Mouse (Mus musculus) lung, postnatal 14 days (tissue): ENCODE results near the gene Cmtm5.
"Not testable (repeated sequence)": the region's sequence is repeated elsewhere in the genome, so short reads cannot be mapped to it uniquely, and the experiment has no call there.

ENCODE experiments used
- DNase-seq: peaks from one replicate; pipeline ENCODE4 v3.0.0; 2021

The Cmtm5 gene

DNA sequence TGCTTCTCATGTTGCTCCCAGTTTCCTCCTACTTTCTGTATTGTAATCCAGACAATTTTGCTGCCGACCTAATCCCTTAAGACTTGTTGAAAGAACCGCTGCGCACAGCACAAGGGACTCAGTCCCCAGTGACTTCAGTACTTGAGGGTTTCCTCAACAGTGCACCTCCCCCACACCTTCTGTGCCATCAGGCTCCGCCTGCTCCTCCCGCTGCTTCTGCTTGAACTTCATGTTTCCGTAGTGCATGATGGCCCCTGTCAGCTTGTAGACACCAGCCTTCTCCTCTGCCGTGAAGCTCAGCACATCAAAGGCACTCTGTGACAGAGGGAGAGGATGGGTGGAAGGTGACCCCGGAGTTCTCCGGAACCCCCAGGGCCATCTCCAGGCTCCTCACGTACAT, 24.7 kb downstream of the Cmtm5 start:
- no peak for DNase-seq

- no peak for DNase-seq
These were observed 25.4 kb downstream of the Cmtm5 start for GRCm38 (mm10) chr14:54961487-54961886.

DNA sequence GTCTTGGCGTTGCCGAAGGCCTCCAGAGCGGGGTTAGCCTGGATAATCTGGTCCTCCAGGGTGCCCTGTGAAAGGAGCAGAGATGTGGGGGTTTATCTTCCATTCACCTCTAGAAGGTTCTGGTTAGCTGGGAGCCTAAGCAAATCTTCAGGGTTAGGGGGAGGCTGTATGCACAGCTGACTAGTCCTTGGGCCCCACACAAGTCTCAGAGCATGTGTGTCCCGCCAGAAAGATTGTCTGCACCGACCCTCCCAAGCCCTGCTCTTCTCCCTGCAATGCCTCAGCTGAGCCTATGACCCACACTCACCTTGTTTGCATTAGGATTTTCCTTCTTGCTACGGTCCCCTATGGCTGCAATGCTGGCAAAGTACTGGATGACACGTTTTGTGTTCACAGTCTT, 26.7 kb downstream of the Cmtm5 start:
- no peak for DNase-seq

GRCm38 (mm10) chr14:54963727-54964126, 27.7 kb downstream of the Cmtm5 start:
- DNase-seq, result no peak

GRCm38 (mm10) chr14:54965044-54965443, 29.0 kb downstream of the Cmtm5 start:
- no peak for DNase-seq

DNA sequence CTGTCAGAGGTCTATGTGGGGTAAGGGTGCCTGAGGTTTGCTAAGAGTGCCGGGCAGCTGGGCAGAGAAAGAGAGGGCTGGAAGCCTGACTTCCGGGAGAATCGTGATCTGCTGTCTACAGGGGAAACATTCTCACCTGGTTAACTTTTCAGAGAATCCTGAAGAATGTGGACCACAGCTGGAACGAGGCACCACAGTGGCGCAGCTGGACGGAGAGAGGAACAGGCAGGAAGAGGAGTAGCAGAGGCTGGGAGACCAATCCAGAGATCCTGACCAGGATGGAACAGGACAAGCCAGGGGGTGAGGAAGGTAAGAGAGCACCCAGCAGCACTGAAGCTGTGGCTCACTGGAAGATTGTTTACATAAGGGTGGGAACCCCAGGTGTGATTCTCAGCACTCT, 29.6 kb downstream of the Cmtm5 start:
- no peak for DNase-seq

GRCm38 (mm10) chr14:54966320-54966977, 30.4 kb downstream of the Cmtm5 start, which contains the start of gene Myh6:
Myh6 (minus strand) TSS chr14:54966927.
- no peak for DNase-seq

DNA sequence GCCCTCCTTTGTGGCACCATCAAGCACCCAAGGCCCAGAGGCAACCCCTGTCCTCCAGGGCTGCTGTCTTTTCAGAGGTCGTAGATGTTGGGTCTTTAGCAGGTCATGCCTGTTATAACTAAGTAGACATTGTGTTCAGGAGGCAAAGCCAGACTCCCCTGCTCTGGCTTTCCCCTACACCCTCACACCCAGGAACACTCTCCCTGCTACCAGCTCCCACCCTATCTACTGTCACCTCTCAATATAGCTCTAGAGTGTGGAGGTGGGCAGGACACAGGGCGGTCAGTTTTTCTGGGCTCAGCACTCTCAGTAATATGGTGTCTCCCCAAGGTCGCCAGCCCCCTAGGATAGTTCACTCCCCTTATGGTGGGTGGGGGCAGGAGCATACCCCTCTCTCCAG, 31.8 kb downstream of the Cmtm5 start:
- DNase-seq, result no peak

DNA sequence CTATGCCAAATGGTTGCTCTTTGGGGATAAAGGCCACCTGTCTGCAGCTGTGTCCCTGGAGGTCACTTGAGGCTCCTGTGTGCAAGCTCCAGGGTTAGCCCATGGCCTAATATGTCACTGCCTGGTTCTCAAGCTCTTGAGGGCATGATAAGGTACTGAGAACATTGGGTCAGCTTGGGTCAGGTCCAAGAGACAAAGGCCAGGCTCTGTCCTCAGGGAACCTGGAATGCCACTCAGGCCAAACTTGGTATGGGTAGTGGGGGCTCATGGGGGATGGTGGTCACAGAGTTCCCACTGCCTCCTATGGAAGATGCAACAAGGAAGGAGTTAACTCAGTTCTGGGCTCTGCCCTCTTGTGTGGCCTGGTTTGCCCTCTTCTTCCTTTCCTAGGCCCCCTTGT, 32.3 kb downstream of the Cmtm5 start:
- DNase-seq, result no peak

- DNase-seq, result not testable (repeated sequence)
These were observed 36.7 kb downstream of the Cmtm5 start for GRCm38 (mm10) chr14:54972786-54973185.

GRCm38 (mm10) chr14:54974068-54974791, 38.2 kb downstream of the Cmtm5 start:
- no peak for DNase-seq

GRCm38 (mm10) chr14:54976633-54977032, 40.6 kb downstream of the Cmtm5 start, which contains the start of gene Gm17428:
Gm17428 (plus strand) TSS chr14:54976933.
- no peak for DNase-seq

GRCm38 (mm10) chr14:54978664-54979063, 42.6 kb downstream of the Cmtm5 start:
- no peak for DNase-seq

- DNase-seq, result no peak
These were observed 45.9 kb downstream of the Cmtm5 start for GRCm38 (mm10) chr14:54981934-54982333.

GRCm38 (mm10) chr14:54988350-54988874, 52.4 kb downstream of the Cmtm5 start:
- DNase-seq, result not testable (repeated sequence)
